Comparison of ENCODE assay signal across 9 mouse cellular contexts in genomic region chr8:11002816-11003215, GRCm38 (mm10). TPM values are rescaled to one million over a fixed set of nuclear protein-coding genes. Genes with fewer than 3 reads are reported as not detected.
A peak's percentile ranks its signal among the peaks of the same experiment; 100 is the strongest.
DNase-seq lines count a peak whose midpoint lies in the region; ATAC-seq and TF ChIP-seq lines count a peak whose summit lies in the region.
"Had no signal": no experiment of that assay in that cellular context is flagged by ENCODE, and none has a peak within 500 bp of the region (broad histone marks: within the 10 kb centered on the region; RNA-seq: fewer than 3 reads in every experiment).

No protein-coding gene starts in this region.

- peak; percentile 28 for DNase-seq in embryo, embryonic 10 days (ENCODE audit: low spot score)
- DNase-seq in embryo, embryonic 11 days, result no peak
- DNase-seq in retina, postnatal 1 day, result peak; percentile 25
- no peak for DNase-seq in retina, embryonic 14.5 days (ENCODE audit: low spot score)
- DNase-seq in liver, embryonic 14.5 days (ENCODE audit: low read depth in 3 of 3, low spot score in 3 of 3), result no peak
- no peak for DNase-seq in frontal cortex, postnatal 25 days (ENCODE audit: low spot score in 2 of 2)
- DNase-seq in thymus, postnatal 25 days, result no peak
- no peak for DNase-seq in cerebellum, adult 11-12 months
- DNase-seq: kidney, adult 9 months had no signal

- WGBS in liver, embryonic 14.5 days (ENCODE audit: insufficient replicate concordance), result 53% methylated on average over 6 of the region's 6 CpGs

- peak overlapping the region; percentile 86 to 88 for H3K4me3 ChIP-seq in liver, embryonic 14.5 days (ENCODE audit: insufficient read depth in 1 of 2, low read depth in 2 of 2, low read length in 2 of 2)

- ATAC-seq in liver, embryonic 14.5 days (ENCODE audit: insufficient read depth), result no peak

- H3K36me3 ChIP-seq in liver, embryonic 14.5 days (replicated peaks; ENCODE audit: control insufficient read depth, insufficient read depth, low read depth), result peaks cover 18% of the 10 kb centered on the region

- H3K4me2 ChIP-seq in liver, embryonic 14.5 days (ENCODE audit: low read depth), result peak overlapping the region; percentile 96

- peaks cover 36 to 44% of the 10 kb centered on the region in 2 experiments for H3K4me1 ChIP-seq in liver, embryonic 14.5 days (replicated peaks; ENCODE audit: control insufficient read depth in 2 of 2, insufficient read depth in 2 of 2, low read length in 1 of 2)

- no peaks in the 10 kb centered on the region for H3K27me3 ChIP-seq in liver, embryonic 14.5 days (ENCODE audit: control insufficient read depth, insufficient read depth, low read length)

- TF ChIP-seq EP300 in liver, embryonic 14.5 days (IDR thresholded peaks at IDR 0.05; ENCODE audit: low read depth), result no peak

- H3K9ac ChIP-seq in liver, embryonic 14.5 days (replicated peaks), result peak overlapping the region; percentile 67

- peak overlapping the region; percentile 35 for H3K27ac ChIP-seq in liver, embryonic 14.5 days

- H3K9me3 ChIP-seq in liver, embryonic 14.5 days (ENCODE audit: control insufficient read depth, low read length), result no peaks in the 10 kb centered on the region

- TF ChIP-seq CTCF in liver, embryonic 14.5 days (IDR thresholded peaks at IDR 0.05; ENCODE audit: low read depth), result no peak

RNA-seq across cellular contexts. Expression of gene Irs2, which starts 5.4 kb away (rescaled TPM):
- 4.7 and 5.4 TPM in 2 replicates for polyA plus RNA-seq in liver, embryonic 14.5 days (2012; rRNA removed)
- polyA plus RNA-seq in liver, embryonic 14.5 days (2014; fragmentation: Nextera tagmentation; extraction: Ambion mirVana), result 2.9 and 3.4 TPM in 2 replicates

Comparison
In these comparisons a context has a peak if more than half of its experiments do, and no peak if none do; other contexts are left out.
1. DNase-seq: peak in embryo, embryonic 10 days (single experiment) and retina, postnatal 1 day (single experiment); none in embryo, embryonic 11 days (single experiment), retina, embryonic 14.5 days (single experiment), liver, embryonic 14.5 days (0 of 3), frontal cortex, postnatal 25 days (0 of 2), thymus, postnatal 25 days (single experiment) and cerebellum, adult 11-12 months (single experiment).